Mouse (Mus musculus): Measurements from ENCODE around the gene Wdr95.
A peak's percentile ranks its signal among the peaks of the same experiment; 100 is the strongest.

Gene Wdr95

GRCm38 (mm10) chr5:149659414-149659780 lies 130.9 kb downstream of the Wdr95 start:
- DNase-seq (ENCODE audit: extremely low read depth, low read depth), result peak; percentile 68

- no peak for DNase-seq (ENCODE audit: extremely low read depth, low read depth)
Observed at GRCm38 (mm10) chr5:149661428-149661827, 132.9 kb downstream of the Wdr95 start.
